Mouse (Mus musculus) limb, embryonic 13.5 days (tissue): ENCODE data around the gene Gipr. TPM values are rescaled to one million over a fixed set of nuclear protein-coding genes. Genes with fewer than 3 reads are reported as not detected.

Experiments
- ATAC-seq: fragments of 200-750 bp; cut with Nextera tagmentation; 2 replicates; pipeline ENCODE4 v1.8.0; 2017; ENCODE audit warnings: low read depth, moderate number of reproducible peaks, moderate TSS enrichment; ENCODE audit not compliant: low FRiP score
- H3K27ac ChIP-seq: fragments of 300-500 bp; sonication (generic); 2 replicates; pipeline ENCODE4 v1.5.1; 2015; ENCODE audit warnings: inconsistent platforms, mild to moderate bottlenecking, moderate library complexity
- H3K27me3 ChIP-seq: fragments of 300-500 bp; sonication (generic); 2 replicates; pipeline ENCODE4 v1.6.1; 2015; ENCODE audit warnings: mild to moderate bottlenecking, inconsistent platforms
- H3K36me3 ChIP-seq: fragments of 300-500 bp; sonication (generic); 2 replicates; pipeline ENCODE4 v1.6.1; 2015; ENCODE audit warnings: inconsistent platforms, mild to moderate bottlenecking, moderate library complexity
- H3K4me1 ChIP-seq: fragments of 300-500 bp; sonication (generic); 2 replicates; pipeline ENCODE4 v1.6.1; 2015; ENCODE audit warnings: inconsistent platforms
- H3K4me2 ChIP-seq: fragments of 300-500 bp; sonication (generic); replicated peaks from 2 replicates; pipeline ENCODE4 v1.6.1; 2015; ENCODE audit warnings: inconsistent platforms, mild to moderate bottlenecking, moderate library complexity
- H3K4me3 ChIP-seq: fragments of 300-500 bp; sonication (generic); 2 replicates; pipeline ENCODE4 v1.5.1; 2015; ENCODE audit warnings: moderate library complexity, mild to moderate bottlenecking, inconsistent platforms
- H3K9ac ChIP-seq: fragments of 300-500 bp; sonication (generic); 2 replicates; pipeline ENCODE4 v1.6.1; 2015; ENCODE audit warnings: mild to moderate bottlenecking, inconsistent platforms
- H3K9me3 ChIP-seq: fragments of 300-500 bp; sonication (generic); 2 replicates; pipeline ENCODE4 v1.6.1; 2016; ENCODE audit warnings: inconsistent platforms
- WGBS: fragments of 180-500 bp; shearing (Covaris S2); methylation state at CpG from one replicate; pipeline ENCODE4 v1.1.7; 2015; 5-methylcytosine and 5-hydroxymethylcytosine counted together
- polyA plus RNA-seq: library from polyadenylated mRNA; unstranded; fragments of >200 nt; fragmentation: Nextera tagmentation; extraction: Ambion mirVana; gene quantifications from 2 replicates; pipeline ENCODE4 v1.2.1, GENCODE M21; 2015

The Gipr gene
- polyA plus RNA-seq, 1 experiment from 2014 or later = 0.29 TPM

DNA sequence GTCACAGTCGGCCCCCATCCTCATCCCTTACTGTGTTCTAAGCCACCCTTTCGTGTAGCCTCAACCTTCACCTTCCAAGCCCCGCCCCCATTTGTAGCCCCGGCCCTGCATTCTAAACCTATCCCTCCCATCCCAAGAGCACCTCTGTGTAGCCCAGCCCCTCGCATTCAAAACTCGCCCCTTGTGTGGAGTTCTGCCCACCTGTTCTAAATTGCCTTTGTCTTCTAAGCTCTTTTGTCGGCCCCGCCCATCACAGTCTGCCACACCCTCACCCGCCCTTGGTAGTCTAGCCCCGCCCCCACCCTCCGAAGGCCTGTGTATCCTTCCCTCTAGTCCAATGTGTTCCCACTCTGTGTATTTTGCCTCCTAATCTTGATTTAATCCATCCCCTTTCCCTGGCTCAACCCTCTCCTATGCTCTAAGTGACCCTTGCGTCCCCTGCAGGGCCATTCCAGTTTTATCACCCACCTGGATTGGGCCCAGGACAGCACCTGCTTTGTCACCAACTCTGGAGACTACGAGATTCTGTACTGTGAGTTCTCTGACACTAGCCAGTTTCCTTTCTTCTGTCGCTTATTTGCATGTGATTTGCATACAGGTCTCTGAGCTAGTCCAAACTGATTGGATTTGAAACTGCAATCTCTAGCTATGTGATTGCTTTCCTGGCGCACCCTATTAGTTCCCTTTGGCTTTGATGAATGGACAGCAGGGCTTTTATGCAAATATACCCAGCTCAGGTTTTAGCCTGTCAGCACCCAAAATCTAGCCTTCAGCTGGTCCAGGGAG, 36.3 kb upstream of the Gipr start:
- no peak overlapping the region for H3K4me3 ChIP-seq
- ATAC-seq = no peak
- no peaks in the 10 kb centered on the region for H3K9me3 ChIP-seq
- no peak overlapping the region for H3K9ac ChIP-seq
- H3K27me3 ChIP-seq = no peaks in the 10 kb centered on the region
- no peaks in the 10 kb centered on the region for H3K4me1 ChIP-seq
- peaks cover 73% of the 10 kb centered on the region for H3K36me3 ChIP-seq
- H3K27ac ChIP-seq = no peak overlapping the region
- H3K4me2 ChIP-seq = no peak overlapping the region
- WGBS = 59% methylated on average over 15 of the region's 15 CpGs

DNA sequence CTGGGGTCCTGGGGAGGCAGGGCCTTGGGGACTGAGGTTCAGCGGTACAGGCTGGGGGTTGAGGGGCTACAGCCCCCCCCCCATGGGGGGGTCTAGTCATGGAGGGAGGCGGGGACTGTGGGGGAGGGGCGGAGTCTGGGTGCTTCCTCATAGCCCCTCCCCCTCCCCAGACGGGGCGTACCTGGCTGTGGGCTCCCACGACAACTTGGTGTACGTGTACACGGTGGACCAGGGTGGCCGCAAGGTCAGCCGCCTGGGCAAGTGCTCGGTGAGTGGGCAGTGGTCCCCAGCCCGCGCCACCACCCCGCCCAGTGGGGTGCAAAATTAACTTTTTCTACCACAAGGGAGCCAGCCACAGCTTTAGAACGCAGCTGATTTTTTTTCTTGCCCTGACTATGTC, 35.7 kb upstream of the Gipr start:
- 71% methylated on average over 14 of the region's 15 CpGs for WGBS
- Histone ChIP-seq H3K27me3 (no peaks in the 10 kb centered on the region), H3K9me3 (no peaks in the 10 kb centered on the region), H3K4me2 (no peak overlapping the region), H3K27ac (no peak overlapping the region), H3K9ac (no peak overlapping the region), H3K4me1 (no peaks in the 10 kb centered on the region), H3K4me3 (no peak overlapping the region), H3K36me3 (peaks cover 78% of the 10 kb centered on the region)
- no peak for ATAC-seq

GRCm38 (mm10) chr7:19197985-19198384, 32.1 kb upstream of the Gipr start:
- ATAC-seq = no peak
- no peaks in the 10 kb centered on the region for H3K27me3 ChIP-seq
- WGBS = 41% methylated on average over 2 of the region's 2 CpGs
- peaks cover 6% of the 10 kb centered on the region; the same call in 1 of the 2 replicates for H3K9me3 ChIP-seq
- no peak overlapping the region for H3K27ac ChIP-seq
- H3K9ac ChIP-seq = no peak overlapping the region
- H3K4me3 ChIP-seq = no peak overlapping the region
- H3K4me2 ChIP-seq = no peak overlapping the region
- H3K36me3 ChIP-seq = peaks cover 83% of the 10 kb centered on the region
- H3K4me1 ChIP-seq = no peaks in the 10 kb centered on the region

DNA sequence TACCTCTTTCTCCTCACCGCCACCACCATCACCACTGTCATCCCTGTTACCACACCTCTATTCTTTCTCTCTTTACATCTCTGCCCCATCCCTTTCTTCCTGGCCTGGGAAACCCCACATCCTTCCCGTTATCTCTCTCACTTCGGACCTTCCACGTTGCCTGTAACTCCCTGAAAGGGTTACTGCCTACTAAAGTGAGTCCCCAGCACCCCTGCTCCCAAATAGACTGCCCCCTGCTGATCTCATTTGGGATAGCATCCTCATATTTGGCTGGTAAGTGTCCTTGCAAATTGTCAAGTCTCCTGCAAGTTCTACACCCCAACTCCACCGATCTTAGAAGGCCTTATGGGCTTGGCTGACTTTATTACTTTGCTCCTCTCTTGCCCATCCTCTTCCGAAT, 30.7 kb upstream of the Gipr start:
- no peaks in the 10 kb centered on the region for H3K27me3 ChIP-seq
- no peak overlapping the region for H3K4me3 ChIP-seq
- H3K36me3 ChIP-seq = peaks cover 82% of the 10 kb centered on the region
- peaks cover 6% of the 10 kb centered on the region; the same call in 1 of the 2 replicates for H3K9me3 ChIP-seq
- no peak overlapping the region for H3K4me2 ChIP-seq
- H3K9ac ChIP-seq = no peak overlapping the region
- H3K27ac ChIP-seq = no peak overlapping the region
- H3K4me1 ChIP-seq = no peaks in the 10 kb centered on the region
- WGBS = 68% methylated on average over 6 of the region's 6 CpGs
- no peak for ATAC-seq

- no peaks in the 10 kb centered on the region for H3K4me1 ChIP-seq
- peaks cover 84% of the 10 kb centered on the region for H3K36me3 ChIP-seq
- H3K27me3 ChIP-seq = no peaks in the 10 kb centered on the region
- ATAC-seq = no peak
- no peak overlapping the region for H3K9ac ChIP-seq
- H3K9me3 ChIP-seq = peaks cover 6% of the 10 kb centered on the region; the same call in 1 of the 2 replicates
- whole genome bisulfite sequencing = 97% methylated on average over 4 of the region's 4 CpGs
- H3K27ac ChIP-seq = no peak overlapping the region
- H3K4me2 ChIP-seq = no peak overlapping the region
- no peak overlapping the region for H3K4me3 ChIP-seq
Observed at GRCm38 (mm10) chr7:19194676-19195075, 28.7 kb upstream of the Gipr start.

- H3K27me3 ChIP-seq = peaks cover 15% of the 10 kb centered on the region
- no peak for ATAC-seq
- H3K4me3 ChIP-seq = no peak overlapping the region
- peaks cover 38% of the 10 kb centered on the region for H3K36me3 ChIP-seq
- H3K4me1 ChIP-seq = peaks cover 27% of the 10 kb centered on the region
- no peaks in the 10 kb centered on the region for H3K9me3 ChIP-seq
- H3K9ac ChIP-seq = no peak overlapping the region
- WGBS = 66% methylated on average over 6 of the region's 6 CpGs
- H3K4me2 ChIP-seq = no peak overlapping the region
- no peak overlapping the region for H3K27ac ChIP-seq
Observed at GRCm38 (mm10) chr7:19184758-19185157, 18.8 kb upstream of the Gipr start.

DNA sequence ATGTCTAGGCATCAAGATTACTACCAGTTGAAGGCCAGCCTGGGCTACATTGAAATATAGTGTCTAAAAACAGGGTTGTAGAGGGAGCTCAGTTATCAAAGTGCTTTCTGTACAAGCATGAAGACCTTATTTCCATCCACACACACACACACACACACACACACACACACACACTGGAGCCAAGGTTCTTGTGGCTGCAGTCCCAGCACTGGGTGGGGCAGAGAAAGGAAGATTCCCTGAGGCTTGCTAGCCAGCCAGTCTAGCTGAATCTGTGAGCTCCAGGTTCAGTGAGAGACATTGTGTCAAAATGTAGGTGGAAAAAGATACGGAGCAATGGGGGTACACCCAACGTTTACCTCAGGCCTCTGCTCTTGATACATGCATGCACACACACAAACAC, 18.3 kb upstream of the Gipr start:
- H3K9me3 ChIP-seq = no peaks in the 10 kb centered on the region
- no peak overlapping the region for H3K27ac ChIP-seq
- ATAC-seq = no peak
- H3K4me1 ChIP-seq = peaks cover 32% of the 10 kb centered on the region
- peaks cover 20% of the 10 kb centered on the region for H3K27me3 ChIP-seq
- no peak overlapping the region for H3K4me2 ChIP-seq
- no peak overlapping the region for H3K4me3 ChIP-seq
- H3K36me3 ChIP-seq = peaks cover 36% of the 10 kb centered on the region
- no peak overlapping the region for H3K9ac ChIP-seq
- WGBS = 93% methylated on average over 2 of the region's 2 CpGs

DNA sequence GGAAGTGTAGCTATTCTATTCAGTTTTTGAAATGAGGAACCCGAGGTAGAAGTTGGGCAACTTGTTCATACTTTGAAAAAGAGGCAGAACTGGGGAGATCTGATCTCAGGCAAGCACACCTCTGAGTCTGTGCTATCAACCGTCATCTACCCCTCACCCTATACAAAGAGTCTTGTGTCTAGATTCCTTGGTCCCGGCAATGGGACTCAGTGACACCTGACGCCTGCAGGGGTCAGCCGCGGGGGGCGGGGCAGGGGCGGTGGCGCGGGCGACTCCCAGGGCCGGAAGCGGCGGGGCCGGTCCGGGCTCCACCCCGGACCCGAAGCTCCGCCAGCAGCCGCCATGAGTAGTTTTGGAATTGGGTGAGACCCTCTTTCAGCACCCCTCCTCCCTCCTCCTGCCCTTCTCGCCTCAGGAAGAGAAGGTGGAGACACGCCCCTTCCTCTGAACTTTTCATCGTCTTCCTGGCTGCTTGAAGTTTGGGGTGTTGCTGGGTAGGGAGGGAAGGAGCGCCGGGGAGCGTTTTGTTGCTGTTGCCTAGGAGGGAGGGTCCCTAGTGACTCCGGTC, 15.0 kb upstream of the Gipr start:
- Histone ChIP-seq H3K36me3 (peaks cover 11% of the 10 kb centered on the region; the same call in 1 of the 2 replicates), H3K27ac (no peak overlapping the region), H3K4me1 (peaks cover 43% of the 10 kb centered on the region), H3K4me2 (peak overlapping the region; percentile 72), H3K27me3 (peaks cover 53% of the 10 kb centered on the region), H3K9ac (peak overlapping the region; percentile 59), H3K4me3 (peak overlapping the region; percentile 65), H3K9me3 (peaks cover 7% of the 10 kb centered on the region)
- ATAC-seq = peak; percentile 54; the same call in 1 of the 2 replicates
- 2% methylated on average over 26 of the region's 27 CpGs for WGBS

DNA sequence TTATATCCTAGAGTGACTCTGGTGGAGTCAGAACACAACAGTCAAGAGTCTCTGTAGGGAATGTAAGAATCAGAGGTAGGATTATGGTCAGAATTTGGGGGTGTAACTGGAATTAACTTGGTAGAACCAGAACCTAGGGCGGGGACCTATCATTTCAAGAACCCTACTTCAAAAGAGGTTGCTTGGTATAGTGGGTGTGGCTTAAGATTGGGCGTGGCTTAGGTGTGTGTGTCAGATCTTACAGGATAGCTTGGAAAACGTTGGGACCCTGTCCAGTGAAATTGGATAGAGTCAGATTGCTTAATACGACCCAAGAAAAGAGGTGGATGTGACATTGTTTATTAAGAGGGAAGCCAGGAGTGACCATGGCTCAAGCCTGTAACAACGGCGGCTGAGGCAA, 14.0 kb upstream of the Gipr start:
- no peak overlapping the region for H3K9ac ChIP-seq
- H3K27ac ChIP-seq = no peak overlapping the region
- H3K4me1 ChIP-seq = peaks cover 36% of the 10 kb centered on the region
- H3K9me3 ChIP-seq = peaks cover 7% of the 10 kb centered on the region
- H3K4me3 ChIP-seq = peak overlapping the region; percentile 36; the same call in 1 of the 2 replicates
- H3K27me3 ChIP-seq = peaks cover 62% of the 10 kb centered on the region
- peaks cover 9% of the 10 kb centered on the region; the same call in 1 of the 2 replicates for H3K36me3 ChIP-seq
- no peak for ATAC-seq
- H3K4me2 ChIP-seq = peak overlapping the region; percentile 59
- WGBS = 39% methylated on average over 6 of the region's 6 CpGs

DNA sequence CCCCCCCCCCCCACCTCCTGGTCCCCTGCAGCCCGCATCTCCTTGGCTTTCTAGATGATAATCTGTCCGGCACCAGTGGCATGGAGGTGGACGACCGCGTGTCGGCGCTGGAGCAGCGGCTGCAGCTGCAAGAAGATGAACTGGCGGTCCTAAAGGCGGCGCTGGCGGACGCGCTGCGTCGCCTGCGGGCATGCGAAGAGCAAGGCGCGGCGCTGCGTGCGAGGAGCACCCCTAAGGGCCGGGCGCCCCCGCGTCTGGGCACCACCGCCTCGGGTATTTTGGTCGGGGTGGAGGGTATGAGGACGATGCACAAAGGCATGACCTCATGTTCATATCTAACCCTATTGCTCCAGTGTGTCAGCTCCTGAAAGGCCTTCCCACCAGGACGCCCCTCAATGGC, 13.2 kb upstream of the Gipr start:
- peak overlapping the region; percentile 59 for H3K4me2 ChIP-seq
- peaks cover 68% of the 10 kb centered on the region for H3K27me3 ChIP-seq
- under 1% methylated on average over 30 of the region's 32 CpGs for WGBS
- ATAC-seq = no peak
- 0 out of 2 replicates have a peak overlapping the region, but pooled peaks have one; percentile 25 for H3K9ac ChIP-seq
- H3K27ac ChIP-seq = no peak overlapping the region
- H3K4me3 ChIP-seq = peak overlapping the region; percentile 36
- H3K4me1 ChIP-seq = peaks cover 29% of the 10 kb centered on the region
- H3K36me3 ChIP-seq = peaks cover 9% of the 10 kb centered on the region; the same call in 1 of the 2 replicates
- H3K9me3 ChIP-seq = peaks cover 7% of the 10 kb centered on the region

DNA sequence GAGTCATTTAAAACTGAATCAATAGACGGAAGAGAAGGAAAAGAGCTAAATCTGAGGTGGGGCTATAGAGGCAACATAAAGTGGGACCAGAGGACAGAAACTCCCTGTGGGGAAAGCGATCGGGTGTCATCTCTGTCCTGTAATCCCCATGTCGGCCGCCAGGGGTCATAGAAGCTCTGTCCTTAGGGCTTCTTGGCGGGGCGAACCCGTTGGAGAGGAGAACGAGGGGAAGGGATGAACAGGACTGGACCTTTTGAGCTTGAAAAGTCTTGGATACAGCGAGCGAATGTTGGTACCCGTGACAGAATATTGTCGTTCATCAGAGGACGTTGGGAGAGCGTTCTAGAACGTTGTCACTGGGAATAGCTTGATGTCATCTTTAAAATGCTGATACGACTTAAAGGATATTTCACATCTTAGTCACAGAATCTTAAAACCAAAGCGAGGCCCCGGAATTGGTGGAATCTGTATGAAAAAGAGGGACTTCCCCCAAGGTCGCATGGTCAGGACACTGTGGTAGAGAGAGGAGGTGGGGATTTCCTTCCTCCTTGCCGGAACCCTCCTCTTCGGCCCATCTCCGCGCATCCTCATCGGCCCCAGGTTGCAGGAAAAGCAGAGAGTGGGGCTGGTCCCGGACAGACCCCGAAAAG, 12.6 kb upstream of the Gipr start:
- 6% methylated on average over 27 of the region's 27 CpGs for WGBS
- Histone ChIP-seq H3K27me3 (peaks cover 74% of the 10 kb centered on the region), H3K36me3 (peaks cover 3% of the 10 kb centered on the region; the same call in 1 of the 2 replicates), H3K9ac (no peak overlapping the region), H3K9me3 (peaks cover 7% of the 10 kb centered on the region), H3K4me2 (peak overlapping the region; percentile 59), H3K27ac (no peak overlapping the region), H3K4me3 (peak overlapping the region; percentile 36), H3K4me1 (peaks cover 29% of the 10 kb centered on the region)
- no peak for ATAC-seq

GRCm38 (mm10) chr7:19178035-19178434, 12.1 kb upstream of the Gipr start:
- H3K4me2 ChIP-seq = peak overlapping the region; percentile 59; the same call in 1 of the 2 replicates
- H3K36me3 ChIP-seq = no peaks in the 10 kb centered on the region
- peaks cover 7% of the 10 kb centered on the region for H3K9me3 ChIP-seq
- ATAC-seq = no peak
- no peak overlapping the region for H3K27ac ChIP-seq
- H3K27me3 ChIP-seq = peaks cover 78% of the 10 kb centered on the region
- H3K9ac ChIP-seq = no peak overlapping the region
- H3K4me1 ChIP-seq = peaks cover 29% of the 10 kb centered on the region
- 11% methylated on average over 18 of the region's 18 CpGs for WGBS
- H3K4me3 ChIP-seq = 0 out of 2 replicates have a peak overlapping the region, but pooled peaks have one; percentile 36
